Mouse (Mus musculus): ENCODE results near the gene Esx1.

The Esx1 gene

GRCm38 (mm10) chrX:137121718-137122117, at the start of gene Esx1:
TSS of gene Esx1 (minus strand) at chrX:137122083.
- no peak for DNase-seq (ENCODE audit: low read depth, low spot score)

GRCm38 (mm10) chrX:137170021-137170420, 48.1 kb upstream of the Esx1 start:
- DNase-seq (ENCODE audit: low read depth, low spot score): peak; percentile 3

GRCm38 (mm10) chrX:137167658-137168057, 45.8 kb upstream of the Esx1 start:
- no peak for DNase-seq (ENCODE audit: low read depth, low spot score)

GRCm38 (mm10) chrX:137165621-137166020, 43.7 kb upstream of the Esx1 start:
- no peak for DNase-seq (ENCODE audit: low read depth, low spot score)

- no peak for DNase-seq (ENCODE audit: low read depth, low spot score)
Measured at GRCm38 (mm10) chrX:137162700-137163099, 40.8 kb upstream of the Esx1 start.

GRCm38 (mm10) chrX:137160971-137161370, 39.1 kb upstream of the Esx1 start:
- no peak for DNase-seq (ENCODE audit: low read depth, low spot score)

- no peak for DNase-seq (ENCODE audit: low read depth, low spot score)
Measured at GRCm38 (mm10) chrX:137149050-137149449, 27.2 kb upstream of the Esx1 start.

- no peak for DNase-seq (ENCODE audit: low read depth, low spot score)
Measured at GRCm38 (mm10) chrX:137144674-137145073, 22.8 kb upstream of the Esx1 start.

GRCm38 (mm10) chrX:137143726-137144125, 21.8 kb upstream of the Esx1 start:
- no peak for DNase-seq (ENCODE audit: low read depth, low spot score)

- no peak for DNase-seq (ENCODE audit: low read depth, low spot score)
Measured at GRCm38 (mm10) chrX:137142546-137142945, 20.7 kb upstream of the Esx1 start.

- DNase-seq (ENCODE audit: low read depth, low spot score): no peak
Measured at GRCm38 (mm10) chrX:137141669-137142068, 19.8 kb upstream of the Esx1 start.

- DNase-seq (ENCODE audit: low read depth, low spot score): no peak
Measured at GRCm38 (mm10) chrX:137127542-137127941, 5.7 kb upstream of the Esx1 start.

GRCm38 (mm10) chrX:137119675-137120423, 2.0 kb downstream of the Esx1 start:
- no peak for DNase-seq (ENCODE audit: low read depth, low spot score)

GRCm38 (mm10) chrX:137118097-137118746, 3.7 kb downstream of the Esx1 start:
- DNase-seq (ENCODE audit: low read depth, low spot score): peak; percentile 68

GRCm38 (mm10) chrX:137106498-137106897, 15.4 kb downstream of the Esx1 start:
- no peak for DNase-seq (ENCODE audit: low read depth, low spot score)

GRCm38 (mm10) chrX:137104531-137104930, 17.4 kb downstream of the Esx1 start:
- DNase-seq (ENCODE audit: low read depth, low spot score): no peak
